Mouse (Mus musculus) adipose tissue, adult 10 weeks (tissue): ENCODE data around the gene Gm21310. TPM values are rescaled to one million over a fixed set of nuclear protein-coding genes. Genes with fewer than 3 reads are reported as not detected.

Experiments
- polyA plus RNA-seq: library from polyadenylated mRNA; stranded (reverse); fragments of 350-450 nt; fragmentation: Illumina TruSeq; extraction: RNeasy Lipid Tissue Mini Kit (QIAGEN cat#74804); gene quantifications from one replicate; pipeline ENCODE4 v1.2.3, GENCODE M21; 2014; ENCODE audit warnings: low read depth, low replicate concordance

Gene Gm21310
- polyA plus RNA-seq = not detected

DNA sequence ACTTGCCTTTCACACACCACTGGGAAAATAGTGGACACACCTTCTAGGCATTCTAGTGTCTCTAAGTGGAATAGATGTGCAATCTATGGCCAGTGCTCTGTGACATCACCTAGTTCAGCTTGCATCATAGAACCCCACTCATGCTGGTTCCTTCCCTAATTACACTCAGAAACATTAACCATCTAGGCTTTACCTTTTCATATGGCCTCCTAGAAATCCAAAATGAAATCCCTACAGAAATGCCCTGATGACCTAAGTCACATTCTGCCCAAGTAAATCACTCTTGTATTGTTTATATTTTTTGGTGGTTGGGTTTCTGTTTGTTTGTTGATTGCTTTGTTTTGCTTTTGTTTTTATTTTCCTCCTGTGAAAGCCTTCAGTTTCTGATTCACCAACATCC is at the start of gene Gm21310:
Gm21310 (minus strand) TSS at position 101 of the 400 bp plus-strand sequence.

Other genes starting within 250 kb of the Gm21310 start
- not detected for gene Gm20834, start 177.4 kb upstream of the Gm21310 start, polyA plus RNA-seq